Mouse (Mus musculus) MEL (cell line): ENCODE data around the gene 2610002M06Rik. TPM values are rescaled to one million over a fixed set of nuclear protein-coding genes. Genes with fewer than 3 reads are reported as not detected.

Experiments
- DNase-seq: peaks from one replicate; pipeline ENCODE4 v3.0.0; 2011; ENCODE audit warnings: low read depth, low spot score
- H3K27ac ChIP-seq: 2 replicates; pipeline ENCODE4 v1.5.1; 2012; ENCODE audit warnings: low read depth, mild to moderate bottlenecking, control low read depth, low read length, moderate library complexity; ENCODE audit not compliant: control insufficient read depth
- H3K27me3 ChIP-seq, 2 experiments: fragments of 150-350 bp in 1 of 2; sonication (generic) in 1 of 2; 2 replicates each; pipeline ENCODE4 v1.6.1; 2012; ENCODE audit warnings: low read length in 2 of 2, mild to moderate bottlenecking in 2 of 2, improper control_type of control experiment in 1 of 2, moderate library complexity in 1 of 2; ENCODE audit not compliant: insufficient read depth in 2 of 2, control insufficient read depth in 1 of 2
- H3K36me3 ChIP-seq, 2 experiments: 2 replicates each; pipeline ENCODE4 v1.6.1; 2012 to 2014; ENCODE audit warnings: low read length in 2 of 2, improper control_type of control experiment in 1 of 2, inconsistent platforms in 1 of 2, mild to moderate bottlenecking in 1 of 2; ENCODE audit not compliant: insufficient read depth in 2 of 2, control insufficient read depth in 1 of 2
- H3K4me1 ChIP-seq, 2 experiments: fragments of 150-350 bp in 1 of 2; sonication (generic) in 1 of 2; 2 replicates each; pipeline ENCODE4 v1.6.1; 2012; ENCODE audit warnings: low read length in 2 of 2, improper control_type of control experiment in 1 of 2, mild to moderate bottlenecking in 1 of 2; ENCODE audit not compliant: insufficient read depth in 2 of 2, control insufficient read depth in 1 of 2
- H3K4me3 ChIP-seq, 2 experiments: fragments of 150-350 bp in 1 of 2; sonication (generic) in 1 of 2; 2 replicates each; pipeline ENCODE4 v1.5.1; 2012; ENCODE audit warnings: low read depth in 2 of 2, low read length in 2 of 2, mild to moderate bottlenecking in 2 of 2, moderate library complexity in 2 of 2, control low read depth in 1 of 2, improper control_type of control experiment in 1 of 2; ENCODE audit not compliant: control insufficient read depth in 1 of 2, insufficient read depth in 1 of 2
- H3K79me2 ChIP-seq: 2 replicates; pipeline ENCODE4 v1.6.1; 2012; ENCODE audit warnings: mild to moderate bottlenecking, low read length, moderate library complexity; ENCODE audit not compliant: control insufficient read depth, poor library complexity, insufficient read depth
- H3K9ac ChIP-seq: 2 replicates; pipeline ENCODE4 v1.6.1; 2012; ENCODE audit warnings: low read depth, mild to moderate bottlenecking, control low read depth, low read length, moderate library complexity; ENCODE audit not compliant: control insufficient read depth, poor library complexity, severe bottlenecking
- H3K9me3 ChIP-seq: fragments of 150-350 bp; sonication (generic); replicated peaks from 2 replicates; pipeline ENCODE4 v1.6.1; 2012; ENCODE audit warnings: mild to moderate bottlenecking, low read length, improper control_type of control experiment, moderate library complexity; ENCODE audit not compliant: insufficient read depth
- BHLHE40 ChIP-seq: IDR thresholded peaks from 2 replicates; pipeline ENCODE4 v1.6.1; 2012; ENCODE audit warnings: low read depth, mild to moderate bottlenecking, inconsistent platforms, low read length, improper control_type of control experiment, borderline replicate concordance
- CHD1 ChIP-seq: IDR thresholded peaks from 2 replicates; pipeline ENCODE4 v1.6.1; 2012; ENCODE audit warnings: low read depth, mild to moderate bottlenecking, inconsistent platforms, low read length, improper control_type of control experiment
- E2F4 ChIP-seq: IDR thresholded peaks from 2 replicates; pipeline ENCODE4 v1.6.1; 2011; ENCODE audit warnings: low read depth, low read length, improper control_type of control experiment, borderline replicate concordance
- ETS1 ChIP-seq: IDR thresholded peaks from 2 replicates; pipeline ENCODE4 v1.6.1; 2012; ENCODE audit warnings: low read depth, mild to moderate bottlenecking, inconsistent platforms, low read length, improper control_type of control experiment, moderate library complexity
- GABPA ChIP-seq: IDR thresholded peaks from 2 replicates; pipeline ENCODE4 v1.6.1; 2012; ENCODE audit warnings: low read depth, mild to moderate bottlenecking, inconsistent platforms, low read length, improper control_type of control experiment, moderate library complexity
- GATA1 ChIP-seq: IDR thresholded peaks from 2 replicates; pipeline ENCODE4 v1.6.1; 2011; ENCODE audit warnings: low read depth, low read length, improper control_type of control experiment
- HCFC1 ChIP-seq: IDR thresholded peaks from 2 replicates; pipeline ENCODE4 v1.6.1; 2012; ENCODE audit warnings: low read depth, mild to moderate bottlenecking, inconsistent platforms, low read length, improper control_type of control experiment, moderate library complexity
- MAX ChIP-seq: IDR thresholded peaks from 2 replicates; pipeline ENCODE4 v1.6.1; 2011; ENCODE audit warnings: low read length, improper control_type of control experiment
- MXI1 ChIP-seq: IDR thresholded peaks from 2 replicates; pipeline ENCODE4 v1.6.1; 2011; ENCODE audit warnings: mild to moderate bottlenecking, low read depth, low read length, improper control_type of control experiment
- MYB ChIP-seq: IDR thresholded peaks from 2 replicates; pipeline ENCODE4 v1.6.1; 2011; ENCODE audit warnings: mild to moderate bottlenecking, low read depth, low read length, improper control_type of control experiment
- NELFE ChIP-seq: IDR thresholded peaks from 2 replicates; pipeline ENCODE4 v1.6.1; 2011; ENCODE audit warnings: low read depth, low read length, improper control_type of control experiment
- POLR2AphosphoS2 ChIP-seq: IDR thresholded peaks from 2 replicates; pipeline ENCODE4 v1.6.1; 2011; ENCODE audit warnings: low read length, improper control_type of control experiment
- RAD21 ChIP-seq: IDR thresholded peaks from 2 replicates; pipeline ENCODE4 v1.6.1; 2011; ENCODE audit warnings: mild to moderate bottlenecking, low read depth, low read length, improper control_type of control experiment
- RCOR1 ChIP-seq: IDR thresholded peaks from 2 replicates; pipeline ENCODE4 v1.6.1; 2012; ENCODE audit warnings: low read depth, mild to moderate bottlenecking, inconsistent platforms, low read length, improper control_type of control experiment
- SIN3A ChIP-seq: IDR thresholded peaks from 2 replicates; pipeline ENCODE4 v1.6.1; 2012; ENCODE audit warnings: low read length, improper control_type of control experiment, inconsistent platforms
- TBP ChIP-seq: IDR thresholded peaks from 2 replicates; pipeline ENCODE4 v1.8.0; 2011; ENCODE audit warnings: low read depth, low read length, improper control_type of control experiment
- USF2 ChIP-seq, 2 experiments: IDR thresholded peaks; 2 replicates each; pipeline ENCODE4 v1.6.1; 2011 to 2012; ENCODE audit warnings: improper control_type of control experiment in 2 of 2, low read length in 2 of 2, borderline replicate concordance in 1 of 2, inconsistent platforms in 1 of 2, low read depth in 1 of 2, mild to moderate bottlenecking in 1 of 2; ENCODE audit not compliant: insufficient read depth in 1 of 2
- ZC3H11A ChIP-seq: IDR thresholded peaks from 2 replicates; pipeline ENCODE4 v1.6.1; 2012; ENCODE audit warnings: low read depth, mild to moderate bottlenecking, inconsistent platforms, low read length, improper control_type of control experiment
- ZKSCAN1 ChIP-seq: IDR thresholded peaks from 2 replicates; pipeline ENCODE4 v1.6.1; 2012; ENCODE audit warnings: low read depth, mild to moderate bottlenecking, inconsistent platforms, low read length, improper control_type of control experiment, moderate library complexity
- ZMIZ1 ChIP-seq: IDR thresholded peaks from 2 replicates; pipeline ENCODE4 v1.6.1; 2012; ENCODE audit warnings: low read depth, mild to moderate bottlenecking, inconsistent platforms, low read length, improper control_type of control experiment, moderate library complexity
- ZNF384 ChIP-seq: IDR thresholded peaks from 2 replicates; pipeline ENCODE4 v1.6.1; 2012; ENCODE audit warnings: low read depth, mild to moderate bottlenecking, inconsistent platforms, low read length, improper control_type of control experiment
- polyA plus RNA-seq, 2 experiments: library from polyadenylated mRNA; stranded (reverse) in 1 of 2; unstranded in 1 of 2; fragments of >175 nt in 1 of 2; fragments of >200 nt in 1 of 2; gene quantifications; 2 replicates each; pipeline versions ENCODE4 v1.2.1 to v1.2.4; 2012; ENCODE audit warnings: low replicate concordance in 2 of 2, low read depth in 1 of 2; ENCODE audit not compliant: insufficient read length in 2 of 2, insufficient read depth in 1 of 2, missing spikeins in 1 of 2
- total RNA-seq: library from RNA; depleted of rRNA; stranded (reverse); fragments of 300-350 nt; gene quantifications from 2 replicates; pipeline ENCODE4 v1.2.3, GENCODE M21; 2012

2610002M06Rik gene
- total and polyA plus RNA-seq, 3 experiments, result 24.6 to 49.5 (median 34.4) TPM

DNA sequence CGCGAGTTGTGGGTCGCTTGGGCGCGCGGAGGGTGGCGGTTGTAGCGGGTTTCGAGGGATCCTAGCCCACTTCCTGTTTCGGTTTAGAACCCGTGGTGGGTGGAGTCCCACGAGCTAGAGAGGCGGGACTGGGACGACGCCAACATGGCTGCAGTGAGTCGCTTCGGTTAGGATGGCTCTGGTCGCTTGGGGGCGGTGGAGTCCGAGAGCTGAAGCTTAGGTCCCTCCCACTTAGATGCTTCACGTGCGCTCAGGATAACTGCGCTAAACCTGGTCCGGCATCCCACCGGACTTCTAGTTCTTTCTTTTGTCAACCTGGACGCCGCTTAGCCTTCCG is at the start of gene 2610002M06Rik (continued):
- TF ChIP-seq ZMIZ1 (no peak), GATA1 (no peak; the same call in 1 of the 2 replicates), MXI1 (peak; percentile 95)

DNA sequence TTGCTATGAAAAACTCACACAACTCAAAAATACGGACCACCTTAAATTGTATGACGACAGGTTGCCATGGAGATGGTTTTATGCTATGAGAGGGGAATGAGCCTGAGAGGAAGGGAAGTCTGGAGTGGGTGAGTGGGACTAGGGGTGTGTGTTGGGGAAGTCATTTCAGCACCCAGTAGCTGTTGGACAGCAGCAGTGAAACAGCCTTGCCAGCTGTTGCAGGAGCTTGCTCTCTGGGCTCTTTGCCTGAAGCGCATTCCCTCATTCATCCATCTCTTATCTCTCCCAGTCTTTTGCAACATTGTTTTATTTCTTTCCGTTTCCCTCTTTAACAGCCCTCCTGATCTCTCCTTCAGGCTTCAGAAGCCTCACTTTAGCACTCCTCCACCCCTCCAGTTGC is 42.0 kb upstream of the 2610002M06Rik start:
- TF ChIP-seq MAX (no peak), MXI1 (peak; percentile 57; the same call in 1 of the 2 replicates), SIN3A (peak; percentile 93), HCFC1 (no peak)
- TF ChIP-seq, all 39 proteins: peak for 2
- Histone ChIP-seq H3K36me3 (no peaks in the 10 kb centered on the region), H3K9ac (no peak overlapping the region), H3K4me3 (no peak overlapping the region), H3K79me2 (no peaks in the 10 kb centered on the region), H3K9me3 (no peaks in the 10 kb centered on the region), H3K4me1 (no peaks in the 10 kb centered on the region), H3K27me3 (no peaks in the 10 kb centered on the region), H3K27ac (no peak overlapping the region)
- peak; percentile 71 for DNase-seq

- H3K36me3 ChIP-seq, result peaks cover 0 to 17% of the 10 kb centered on the region in 2 experiments; a peak in 3 of 4 replicates
- H3K27me3 ChIP-seq, result no peaks in the 10 kb centered on the region
- H3K4me3 ChIP-seq, result peak overlapping the region; percentile 65 to 81
- H3K9me3 ChIP-seq, result no peaks in the 10 kb centered on the region
- H3K4me1 ChIP-seq, result peaks cover 4 to 9% of the 10 kb centered on the region in 2 experiments; a peak in 3 of 4 replicates
- peak overlapping the region; percentile 59 for H3K9ac ChIP-seq
- H3K79me2 ChIP-seq, result peaks cover 10% of the 10 kb centered on the region
- peak; percentile 93; the same call in 1 of the 2 replicates for TF ChIP-seq CHD1
- no peak for TF ChIP-seq ZC3H11A
- DNase-seq, result no peak
- H3K27ac ChIP-seq, result peak overlapping the region; percentile 6; the same call in 1 of the 2 replicates
These were observed 592 bp upstream of the 2610002M06Rik start for GRCm38 (mm10) chrX:107816726-107817125.

GRCm38 (mm10) chrX:107815502-107816217 is 474 bp downstream of the 2610002M06Rik start:
- Histone ChIP-seq H3K9me3 (no peaks in the 10 kb centered on the region), H3K4me1 (peaks cover 4 to 9% of the 10 kb centered on the region in 2 experiments; a peak in 3 of 4 replicates), H3K27ac (peak overlapping the region; percentile 59), H3K79me2 (peaks cover 10% of the 10 kb centered on the region), H3K9ac (peak overlapping the region; percentile 82), H3K36me3 (peaks cover 0 to 20% of the 10 kb centered on the region in 2 experiments; a peak in 3 of 4 replicates), H3K27me3 (no peaks in the 10 kb centered on the region), H3K4me3 (peak overlapping the region; percentile 65 to 89)
- peak; percentile 90 for DNase-seq
- TF ChIP-seq BHLHE40, result no peak; the same call in 1 of the 2 replicates
- TF ChIP-seq SIN3A, result peak; percentile 16; the same call in 1 of the 2 replicates
- TF ChIP-seq RCOR1, result no peak; the same call in 1 of the 2 replicates
- 0 out of 2 replicates have a peak, but pooled peaks have one; percentile 39 for TF ChIP-seq POLR2AphosphoS2
- no peak; the same call in none of the 2 replicates for TF ChIP-seq NELFE
- no peak; the same call in none of the 2 replicates for TF ChIP-seq MYB
- TF ChIP-seq HCFC1, result no peak
- TF ChIP-seq GABPA, result no peak
- TF ChIP-seq TBP, result 0 out of 2 replicates have a peak, but pooled peaks have one; percentile 53
- no peak for TF ChIP-seq RAD21
- TF ChIP-seq ZKSCAN1, result no peak; the same call in 1 of the 2 replicates
- peak; percentile 47; the same call in 1 of the 2 replicates for TF ChIP-seq GATA1
- TF ChIP-seq E2F4, result no peak
- TF ChIP-seq ZNF384, result peak; percentile 71
- peak; percentile 52 for TF ChIP-seq ETS1
- TF ChIP-seq USF2 (IDR thresholded peaks at IDR 0.05; ENCODE audit: borderline replicate concordance in 1 of 2, insufficient read depth in 1 of 2, low read depth in 1 of 2, low read length in 2 of 2), result 0 out of 4 replicates have a peak, but pooled peaks of 1 of the 2 experiments have one; percentile 6
